Mouse (Mus musculus) erythroblast, adult 5-6 weeks (primary cell): ENCODE measurements at regions not wholly inside any gene's neighbourhood (a gene's known extent, or its start where the extent isn't known, plus 50 kb on each side); places are given as distances from the start of the nearest gene placed in this dataset.

Source experiments
- ATAC-seq: replicated peaks from 2 replicates; pipeline ENCODE4 v1.8.0; 2016; ENCODE audit warnings: moderate number of reproducible peaks, mild to moderate bottlenecking, moderate TSS enrichment, inconsistent platforms; ENCODE audit not compliant: poor library complexity, low FRiP score, severe bottlenecking

- no peak for ATAC-seq
These were observed 99.4 kb upstream of the Smim15 start for GRCm38 (mm10) chr13:107944831-107945230.

- ATAC-seq, result no peak
These were observed 101.3 kb upstream of the Smim15 start for GRCm38 (mm10) chr13:107942979-107943378.

- ATAC-seq, result no peak
These were observed 101.8 kb upstream of the Smim15 start for GRCm38 (mm10) chr13:107942297-107942962.

- ATAC-seq, result no peak
These were observed 104.2 kb upstream of the Smim15 start for GRCm38 (mm10) chr13:107939916-107940646.

GRCm38 (mm10) chr13:107935611-107936010, 108.6 kb upstream of the Smim15 start:
- no peak for ATAC-seq

GRCm38 (mm10) chr13:107934691-107935090, 109.6 kb upstream of the Smim15 start:
- no peak for ATAC-seq

GRCm38 (mm10) chr13:107933598-107934571, 110.4 kb upstream of the Smim15 start:
- ATAC-seq, result no peak

GRCm38 (mm10) chr13:107932423-107933032, 111.7 kb upstream of the Smim15 start:
- no peak for ATAC-seq

- ATAC-seq, result no peak
These were observed 113.0 kb upstream of the Smim15 start for GRCm38 (mm10) chr13:107931216-107931615.

GRCm38 (mm10) chr13:107927499-107928215, 116.6 kb upstream of the Smim15 start:
- no peak for ATAC-seq

GRCm38 (mm10) chr13:107925470-107925869, 118.8 kb upstream of the Smim15 start:
- no peak for ATAC-seq

- ATAC-seq, result no peak
These were observed 120.8 kb upstream of the Smim15 start for GRCm38 (mm10) chr13:107923129-107924114.

GRCm38 (mm10) chr13:107919403-107919802, 124.8 kb upstream of the Smim15 start:
- no peak for ATAC-seq

GRCm38 (mm10) chr13:107918478-107918877, 125.8 kb upstream of the Smim15 start:
- ATAC-seq, result no peak

GRCm38 (mm10) chr13:107918065-107918464, 126.2 kb upstream of the Smim15 start:
- no peak for ATAC-seq

- ATAC-seq, result no peak
These were observed 126.7 kb upstream of the Smim15 start for GRCm38 (mm10) chr13:107917564-107917963.

- ATAC-seq, result no peak
These were observed 134.1 kb upstream of the Smim15 start for GRCm38 (mm10) chr13:107910125-107910524.
